Mouse (Mus musculus): ENCODE measurements around the gene Ankrd13c. TPM values are rescaled to one million over a fixed set of nuclear protein-coding genes. Genes with fewer than 3 reads are reported as not detected.

The Ankrd13c gene
- polyA plus RNA-seq, 1 experiment from 2014 or later: 25.0 TPM

GRCm38 (mm10) chr3:158036329-158036988 is 89.4 kb downstream of the Ankrd13c start, which contains the start of the genes Srsf11 and Lrrc40:
Srsf11 (minus strand) TSS chr3:158036639.
Lrrc40 (plus strand) TSS chr3:158036662.
- Histone ChIP-seq H3K9ac (peak within 1 kb of the TSS; percentile 94), H3K27ac (replicated peaks) (peak within 1 kb of the TSS; percentile 86), H3K27me3 (no peaks in the 10 kb centered on the region), H3K4me2 (peak within 1 kb of the TSS; percentile 71), H3K4me3 (peak within 1 kb of the TSS; percentile 95), H3K9me3 (no peaks in the 10 kb centered on the region), H3K4me1 (replicated peaks) (peaks cover 41% of the 10 kb centered on the region), H3K36me3 (no peaks in the 10 kb centered on the region)
- peak; percentile 96 for ATAC-seq (ENCODE audit: low read depth)
- under 1% methylated on average over 55 of the region's 55 CpGs for WGBS

GRCm38 (mm10) chr3:158038106-158038505 is 91.1 kb downstream of the Ankrd13c start:
- Histone ChIP-seq H3K9me3 (no peaks in the 10 kb centered on the region), H3K9ac (no peak overlapping the region), H3K4me1 (replicated peaks) (peaks cover 30% of the 10 kb centered on the region), H3K36me3 (no peaks in the 10 kb centered on the region), H3K4me3 (no peak overlapping the region), H3K27ac (replicated peaks) (no peak overlapping the region), H3K4me2 (no peak overlapping the region), H3K27me3 (no peaks in the 10 kb centered on the region)
- ATAC-seq (ENCODE audit: low read depth): no peak
- WGBS: 85% methylated on average over 3 of the region's 3 CpGs

GRCm38 (mm10) chr3:158040755-158041154 is 93.7 kb downstream of the Ankrd13c start:
- ATAC-seq (ENCODE audit: low read depth): no peak
- Histone ChIP-seq H3K27ac (replicated peaks) (no peak overlapping the region), H3K4me3 (no peak overlapping the region), H3K27me3 (no peaks in the 10 kb centered on the region), H3K4me2 (no peak overlapping the region), H3K9ac (no peak overlapping the region), H3K4me1 (replicated peaks) (peaks cover 13% of the 10 kb centered on the region), H3K9me3 (no peaks in the 10 kb centered on the region), H3K36me3 (no peaks in the 10 kb centered on the region)
- WGBS: 89% methylated on average over 2 of the region's 2 CpGs

- Histone ChIP-seq H3K9ac (no peak overlapping the region), H3K9me3 (no peaks in the 10 kb centered on the region), H3K27me3 (no peaks in the 10 kb centered on the region), H3K4me1 (replicated peaks) (no peaks in the 10 kb centered on the region), H3K27ac (replicated peaks) (no peak overlapping the region), H3K4me2 (no peak overlapping the region), H3K4me3 (no peak overlapping the region), H3K36me3 (peaks cover 22% of the 10 kb centered on the region)
- 78% methylated on average over 2 of the region's 2 CpGs for WGBS
- no peak for ATAC-seq (ENCODE audit: low read depth)
Measured at GRCm38 (mm10) chr3:158049508-158049907, 102.5 kb downstream of the Ankrd13c start.

Other genes with a start within 250 kb of the Ankrd13c start
- gene Cth, start 22.2 kb upstream of the Ankrd13c start, polyA plus RNA-seq (2015; fragmentation: Nextera tagmentation; extraction: Ambion mirVana): 2.2 and 2.9 TPM in 2 replicates
- gene Srsf11, start 89.4 kb downstream of the Ankrd13c start, polyA plus RNA-seq (2015; fragmentation: Nextera tagmentation; extraction: Ambion mirVana): 306 and 312 TPM in 2 replicates
- 51.1 and 54.3 TPM in 2 replicates for gene Lrrc40, start 89.4 kb downstream of the Ankrd13c start, polyA plus RNA-seq (2015; fragmentation: Nextera tagmentation; extraction: Ambion mirVana)